Mouse (Mus musculus) adrenal gland, adult 18-20 months (tissue): ENCODE measurements around the gene Sept11. TPM values are rescaled to one million over a fixed set of nuclear protein-coding genes. Genes with fewer than 3 reads are reported as not detected.

ENCODE experiments used
- DNase-seq, 2 experiments: peaks; one replicate each; pipeline ENCODE4 v3.0.0; 2021 to 2022; ENCODE audit warnings: low spot score in 2 of 2
- total RNA-seq, 2 experiments: library from RNA; stranded (reverse); gene quantifications; 1 replicate in 1 of 2; 2 replicates in 1 of 2; pipeline ENCODE4 v1.2.3; 2021

The Sept11 gene
- total RNA-seq, 2 experiments from 2014 or later: 31.9 to 41.2 TPM

DNA sequence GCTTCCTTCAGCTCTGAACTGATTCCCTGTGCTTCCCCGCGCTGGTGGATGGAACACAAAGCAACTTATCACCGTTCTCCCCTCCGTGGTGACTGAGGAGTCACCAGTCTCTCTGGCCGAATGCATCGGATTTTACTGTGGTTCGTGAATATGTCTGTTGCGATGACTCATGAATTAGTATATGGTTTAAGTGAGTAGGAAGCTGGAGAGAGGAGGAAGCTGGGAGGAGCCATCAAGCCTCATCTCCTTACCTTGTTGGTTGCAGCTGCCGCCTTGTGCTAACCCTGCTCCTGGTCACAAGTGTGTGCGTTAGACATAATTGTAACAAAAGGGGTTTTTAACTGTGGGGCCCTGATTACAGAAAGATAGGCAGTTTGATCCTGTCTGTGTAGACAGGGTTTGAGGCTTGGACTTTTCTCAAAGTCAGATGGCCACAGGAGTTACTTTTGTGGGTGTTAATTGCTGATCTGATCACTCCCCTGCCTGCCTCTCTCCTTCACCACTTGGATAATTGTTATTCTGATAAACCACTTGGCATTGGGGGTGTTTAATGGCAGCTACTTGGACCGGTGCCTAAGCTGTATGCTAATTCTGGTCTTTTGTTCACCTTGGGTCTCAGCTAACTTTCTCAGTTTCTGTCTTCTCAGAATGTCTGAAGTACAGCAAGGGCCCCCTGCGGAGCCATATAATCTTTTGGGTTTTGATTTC is 33.1 kb downstream of the Sept11 start:
- no peak for DNase-seq

DNA sequence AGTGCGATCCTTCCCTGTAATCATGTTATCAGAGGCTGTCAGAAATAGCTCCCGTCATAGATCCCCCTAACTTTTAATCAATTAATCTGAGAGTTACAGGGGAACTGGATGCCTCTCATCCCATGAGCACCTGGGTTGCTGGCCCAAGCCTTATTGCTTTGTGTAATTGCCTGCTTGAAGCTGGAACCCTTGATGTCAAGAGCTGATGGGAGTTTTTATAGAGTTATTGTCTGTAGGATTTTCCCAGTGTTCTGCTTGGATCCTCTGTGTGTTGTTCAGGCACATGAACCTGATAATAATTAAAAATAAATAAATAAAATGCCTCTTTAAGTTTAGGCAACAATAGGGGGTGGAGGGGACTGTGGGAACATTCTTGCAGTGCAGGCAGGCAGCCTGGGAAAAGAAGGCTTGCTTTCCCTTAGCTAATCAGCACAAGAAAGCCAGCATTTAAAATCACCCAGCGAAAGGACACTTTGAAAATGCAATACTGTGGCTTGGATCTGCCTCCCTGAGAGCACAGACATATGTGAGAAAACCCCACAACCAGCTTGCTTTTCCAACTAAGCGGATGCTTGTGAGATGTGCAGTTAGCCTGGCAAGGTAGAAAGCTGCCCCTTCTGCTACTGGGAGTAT is 33.8 kb downstream of the Sept11 start:
- no peak for DNase-seq

DNA sequence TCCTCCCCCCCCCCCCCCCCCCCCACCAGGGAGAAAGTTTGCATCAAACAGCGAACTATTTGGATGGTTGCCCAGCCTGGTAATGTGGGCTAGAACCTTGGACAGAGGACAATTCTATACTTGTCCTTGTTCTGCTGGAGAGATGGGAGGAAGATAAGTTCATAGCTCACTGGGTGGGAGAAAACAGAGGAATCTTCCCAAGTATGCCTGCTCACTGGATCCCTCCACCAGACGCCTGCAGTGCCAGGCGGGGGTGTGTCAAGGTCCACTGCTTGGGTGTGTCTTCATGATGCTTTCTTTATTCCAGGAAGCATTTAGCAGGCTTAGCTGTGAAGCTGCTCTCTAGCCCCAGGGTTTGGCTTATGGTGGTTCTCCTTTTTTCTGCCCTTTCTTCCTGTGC is 34.5 kb downstream of the Sept11 start:
- DNase-seq: no peak

DNA sequence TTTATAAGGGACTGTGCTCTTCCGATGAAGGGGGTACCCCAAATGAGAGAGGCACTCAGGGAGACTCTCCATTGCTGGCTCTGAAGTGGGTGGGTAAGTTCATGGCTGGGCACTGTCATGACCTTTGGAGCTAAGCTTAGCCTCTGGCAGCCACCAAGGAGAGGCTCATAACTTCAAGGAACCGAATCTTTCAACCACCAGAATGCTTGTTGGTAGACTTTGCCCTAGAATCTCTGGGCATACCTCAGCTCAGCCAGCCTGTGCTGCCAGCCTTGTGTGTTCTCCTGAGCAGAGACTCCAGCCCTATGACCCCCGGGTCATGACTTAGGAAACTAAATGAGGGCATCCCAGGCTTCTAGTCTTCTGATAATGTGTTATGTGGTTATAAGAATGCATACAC is 35.5 kb downstream of the Sept11 start:
- no peak for DNase-seq

DNA sequence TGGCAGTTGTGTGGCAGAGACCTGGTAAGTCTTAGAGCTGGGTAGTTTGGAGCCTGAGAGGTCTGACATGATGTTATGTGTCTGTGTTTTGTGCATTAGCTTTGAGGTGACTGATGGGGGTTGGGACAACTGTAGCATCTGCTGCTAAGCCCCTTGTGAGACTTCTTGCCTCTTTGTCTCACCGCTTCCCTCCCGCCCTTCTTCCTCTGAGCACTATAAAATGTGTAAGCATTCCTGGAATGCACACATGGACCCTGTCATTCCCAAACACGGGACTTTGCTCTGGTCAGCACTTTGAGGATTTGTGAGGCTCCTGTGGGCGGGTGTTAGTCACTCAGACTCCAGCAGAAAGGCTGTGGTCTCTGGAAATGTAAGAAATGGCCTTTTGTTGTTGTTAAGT is 36.7 kb downstream of the Sept11 start:
- DNase-seq: no peak

DNA sequence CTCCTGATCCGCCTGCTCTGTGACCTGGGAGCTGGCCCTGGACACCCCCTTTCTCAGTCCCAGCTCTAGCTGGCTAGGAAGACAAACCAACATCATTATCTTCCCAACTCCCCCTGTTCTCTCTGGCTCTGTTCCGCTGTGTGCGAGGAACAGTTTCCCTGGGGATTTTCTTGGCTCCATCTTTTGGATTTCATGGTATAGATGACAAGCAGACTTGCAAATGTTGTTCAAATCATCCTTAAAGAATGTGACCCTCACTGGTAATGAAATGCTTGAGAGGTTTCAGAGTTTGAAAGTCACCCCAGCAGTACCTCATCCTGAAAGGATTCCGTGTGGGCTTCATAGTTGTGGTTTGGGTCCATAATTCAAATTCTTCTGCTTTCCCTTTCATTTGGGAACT is 38.2 kb downstream of the Sept11 start:
- DNase-seq: no peak

DNA sequence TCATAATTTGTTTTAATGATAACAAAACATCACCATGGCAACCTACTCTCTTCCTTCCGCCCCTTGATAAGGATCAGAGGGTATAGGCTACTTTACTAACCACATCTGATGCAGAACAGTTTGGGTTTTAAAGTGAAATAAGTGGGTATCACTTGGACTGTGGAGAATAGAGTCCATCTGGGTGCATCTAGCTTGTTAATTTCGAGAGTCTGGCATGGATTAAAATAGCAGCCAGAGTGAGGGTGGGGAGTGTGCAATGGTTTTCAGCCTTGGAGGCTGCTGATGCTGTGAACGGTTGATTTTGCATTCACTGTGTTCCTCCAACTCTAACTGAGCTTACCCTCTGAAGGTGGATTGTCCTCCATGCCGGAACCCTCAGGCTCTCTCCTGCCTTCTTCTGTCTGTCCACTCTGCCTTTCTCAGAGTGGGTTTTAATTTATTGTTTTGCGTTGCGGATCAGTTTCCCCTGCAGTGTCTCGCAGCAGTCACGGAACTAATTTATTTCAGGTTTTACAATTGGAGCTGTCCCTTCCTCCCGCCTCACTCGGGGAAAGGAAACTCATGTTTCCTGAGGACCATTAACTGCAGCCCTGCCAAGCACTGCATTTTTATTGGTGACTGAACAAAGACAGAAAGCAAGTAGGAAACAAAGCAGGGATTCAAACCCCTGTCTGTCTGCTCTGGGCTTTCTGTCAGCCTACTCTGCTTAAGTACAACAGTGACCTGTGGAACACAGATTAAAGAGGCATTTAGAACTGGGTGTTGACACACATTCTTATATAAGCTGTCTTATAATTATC is 40.4 kb downstream of the Sept11 start:
- no peak for DNase-seq

DNA sequence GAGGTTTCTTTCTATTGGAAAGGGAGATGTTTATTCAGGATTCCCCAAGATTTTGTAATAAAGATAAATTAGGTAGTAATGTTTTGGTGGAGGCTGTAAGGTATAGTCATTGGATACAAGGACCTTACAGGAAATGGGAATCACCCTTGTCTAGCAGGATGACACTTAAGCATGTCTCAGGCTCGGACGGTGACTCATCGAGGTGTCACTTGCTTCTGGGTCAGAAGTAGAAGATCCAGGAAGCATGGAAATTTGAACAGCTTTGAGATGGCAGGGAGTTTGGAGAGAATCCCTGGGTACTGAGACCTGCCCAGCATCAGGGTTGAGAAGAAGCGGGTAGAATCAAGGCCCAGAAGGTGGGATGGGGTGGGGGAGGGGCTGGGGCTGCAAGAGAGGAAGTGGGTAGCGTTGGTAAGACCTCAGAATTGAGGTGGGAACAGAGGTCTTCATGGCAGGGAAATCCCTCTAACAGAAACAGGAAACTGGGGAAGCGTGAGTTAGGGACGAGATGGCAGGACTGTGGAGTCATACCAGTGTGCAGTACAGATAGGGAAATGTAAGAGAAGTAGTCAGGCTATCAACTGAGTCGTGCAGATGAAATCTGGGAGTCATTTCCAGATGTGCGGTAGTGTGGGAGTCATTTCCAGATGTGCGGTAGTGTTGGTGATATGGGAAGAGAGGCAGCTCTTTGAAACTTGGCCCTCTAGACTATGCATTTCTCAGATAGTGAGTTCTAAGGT is 42.3 kb downstream of the Sept11 start:
- no peak for DNase-seq

DNA sequence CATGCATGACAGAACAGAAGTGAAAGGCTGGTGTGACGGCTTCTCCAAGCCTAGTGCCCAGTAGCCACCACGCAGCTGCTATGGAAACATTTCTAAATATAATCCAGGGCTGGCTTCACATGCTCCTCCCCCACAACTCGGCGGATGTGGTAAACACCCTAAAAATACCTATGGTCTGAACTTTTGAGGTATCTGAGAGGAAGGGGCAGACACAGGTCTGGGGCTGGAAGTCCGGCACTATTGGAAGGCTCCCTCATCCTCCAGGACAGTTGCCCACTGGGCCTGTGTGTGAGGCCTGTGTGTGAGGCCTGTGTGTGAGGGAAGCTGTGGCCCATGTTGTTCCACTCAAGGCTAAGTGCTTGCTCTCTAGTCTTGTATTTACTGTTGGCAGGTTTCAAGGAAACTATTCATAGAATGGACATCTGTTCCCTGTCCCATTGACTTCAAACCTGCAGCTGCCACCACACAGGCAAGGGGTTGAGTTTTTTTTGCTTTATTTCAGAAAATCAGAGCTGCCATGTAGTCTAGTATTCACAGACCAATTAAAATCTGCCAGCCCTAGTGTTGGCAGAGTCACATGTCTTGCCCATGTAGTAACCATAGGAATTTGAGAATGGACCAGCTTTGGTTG is 43.8 kb downstream of the Sept11 start:
- no peak for DNase-seq

DNA sequence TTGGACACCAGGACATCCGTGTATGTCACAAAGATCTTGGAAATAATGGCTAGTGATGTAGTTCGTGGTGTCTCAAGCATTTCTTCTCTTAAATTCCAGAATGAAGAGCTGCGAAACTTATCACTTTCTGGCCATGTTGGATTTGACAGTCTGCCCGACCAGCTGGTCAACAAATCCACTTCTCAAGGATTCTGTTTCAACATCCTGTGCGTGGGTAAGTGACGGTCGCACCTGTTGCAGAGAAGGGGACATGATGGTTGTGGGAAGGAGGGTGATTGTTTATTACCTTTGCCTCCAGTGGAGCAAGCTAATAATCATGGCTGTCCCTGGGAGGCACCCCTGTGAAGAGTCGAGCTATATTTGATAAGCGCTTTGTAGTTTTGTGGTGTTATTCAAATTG is 46.1 kb downstream of the Sept11 start:
- DNase-seq: no peak

DNA sequence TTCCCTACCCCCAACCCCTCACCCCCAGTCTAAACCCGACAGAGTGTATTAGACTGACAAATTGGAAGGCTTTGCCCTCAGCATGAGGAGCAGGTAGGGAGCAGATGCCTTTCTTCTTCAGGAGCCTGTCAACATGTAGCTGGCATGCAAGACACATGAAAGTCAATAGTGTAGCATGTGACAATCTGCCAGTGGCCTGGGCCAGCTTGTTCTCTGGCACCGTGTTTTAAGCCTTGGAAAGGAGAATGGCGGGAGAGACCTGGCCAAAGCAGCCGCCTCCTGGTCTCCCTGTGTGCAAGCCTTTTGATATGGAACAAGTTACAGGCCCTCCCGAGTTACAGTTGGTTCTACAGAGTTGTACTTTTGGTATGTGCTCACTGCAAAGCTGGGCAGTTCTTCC is 47.5 kb downstream of the Sept11 start:
- no peak for DNase-seq

DNA sequence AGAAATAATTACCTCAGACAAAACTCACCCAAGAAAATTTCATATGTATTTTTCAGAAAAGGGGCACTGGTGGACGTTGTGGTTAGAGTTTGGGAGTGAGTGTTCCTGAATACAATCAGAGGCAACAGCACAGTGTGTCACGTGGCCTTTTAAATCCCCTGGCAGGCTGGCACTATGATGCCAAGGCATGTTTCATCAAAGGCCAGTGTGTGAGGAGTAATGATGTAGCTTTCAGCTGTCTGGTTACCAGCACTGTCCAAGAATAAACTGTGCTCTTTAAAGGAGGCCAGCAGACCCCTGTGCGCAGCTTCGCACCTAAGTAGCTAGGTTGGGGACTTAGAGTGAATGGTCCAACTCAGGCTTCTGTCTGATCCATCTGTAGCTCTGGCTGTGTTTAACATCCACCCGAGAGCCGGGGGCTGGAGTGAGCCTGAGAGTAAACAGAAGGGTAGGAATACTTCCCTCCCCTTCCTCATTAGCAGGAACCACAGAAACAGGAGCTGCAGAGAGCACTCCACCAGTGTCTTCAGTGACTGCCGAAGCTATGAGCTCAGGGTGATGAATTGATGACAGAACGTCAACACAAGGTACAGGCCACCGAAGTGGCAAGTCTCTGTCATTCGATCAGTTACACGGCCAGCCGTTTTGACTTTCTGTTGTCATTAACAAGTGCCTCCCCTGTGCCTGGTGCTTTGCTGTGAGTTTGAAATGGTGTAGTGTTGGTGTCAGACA is 50.3 kb downstream of the Sept11 start:
- no peak for DNase-seq

DNA sequence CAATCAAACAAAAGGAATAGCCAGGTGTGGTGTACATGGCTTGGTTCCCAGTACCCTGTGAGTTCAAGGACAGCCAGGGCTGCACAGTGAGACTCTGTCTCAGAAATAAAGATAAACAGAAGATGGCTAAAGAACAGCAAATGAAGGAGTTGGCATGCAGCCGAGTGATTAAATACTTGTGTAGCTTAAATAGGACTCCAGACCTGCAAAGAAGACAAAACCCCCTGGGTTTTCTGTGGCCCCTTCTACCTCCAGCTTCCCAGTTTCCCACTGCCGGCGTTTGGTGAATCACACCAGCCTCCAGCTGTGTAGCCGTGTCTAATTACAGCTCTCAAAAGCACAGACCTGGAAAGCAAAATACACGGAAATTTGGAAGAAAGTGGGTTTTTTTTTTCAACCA is 51.6 kb downstream of the Sept11 start:
- DNase-seq: peak in 1 of 2 experiments; percentile 40

DNA sequence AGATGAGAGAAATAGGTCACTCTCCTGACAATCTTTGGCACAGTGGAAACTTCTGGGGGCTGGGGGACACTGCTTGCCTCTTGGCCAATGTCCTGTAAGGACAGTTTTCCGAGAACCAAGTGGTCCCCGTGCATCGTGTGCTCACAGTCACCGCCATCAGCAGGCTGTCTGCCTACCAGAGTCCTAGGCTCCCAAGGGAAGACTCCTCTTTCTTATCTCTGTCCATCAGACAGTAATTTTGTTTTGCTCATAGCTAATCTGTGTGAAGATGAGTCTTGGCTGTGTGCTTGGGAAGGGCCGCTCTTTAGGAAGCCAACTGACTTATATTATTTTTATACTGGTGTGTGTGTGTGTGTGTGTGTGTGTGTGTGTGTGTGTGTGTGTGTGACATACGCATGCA is 52.3 kb downstream of the Sept11 start:
- DNase-seq: no peak

DNA sequence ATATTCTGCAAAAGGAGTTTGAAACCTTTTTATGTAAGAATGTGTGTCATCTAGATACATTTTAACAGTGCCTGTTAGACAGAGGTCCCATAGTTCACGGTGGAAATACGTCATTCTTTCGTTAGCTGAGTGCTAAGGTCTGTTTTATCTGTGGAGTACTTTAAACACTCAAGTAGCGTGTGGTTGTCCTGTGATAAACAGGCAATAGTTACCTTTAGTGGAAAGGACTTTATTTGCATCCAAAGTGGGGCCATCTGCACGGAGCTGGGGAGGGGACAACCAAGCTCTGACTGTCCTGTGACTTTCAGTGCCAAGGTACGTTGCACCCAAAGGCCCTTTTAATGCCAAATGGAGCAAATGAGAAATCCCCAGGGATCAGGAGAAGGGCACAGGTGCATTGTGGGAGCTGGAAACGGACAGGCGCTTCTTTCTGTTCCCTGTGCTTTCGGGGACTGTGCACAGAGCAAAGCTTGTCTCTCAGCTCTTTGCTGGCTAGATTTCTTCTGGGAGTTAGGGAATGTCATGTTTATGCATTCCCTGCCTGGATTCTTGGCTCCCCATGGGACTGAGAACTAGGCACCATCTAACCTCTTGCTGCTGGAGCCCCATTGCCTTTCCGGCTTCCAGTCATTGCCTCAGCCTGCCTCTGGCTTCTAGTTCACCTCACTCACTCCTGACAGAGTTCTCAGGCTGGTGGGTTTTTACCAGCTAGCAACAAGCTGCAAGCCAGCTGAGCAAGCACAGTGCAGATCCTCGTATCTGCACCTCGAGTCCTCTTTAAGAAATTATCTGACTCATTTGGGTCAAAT is 56.9 kb downstream of the Sept11 start:
- no peak for DNase-seq

DNA sequence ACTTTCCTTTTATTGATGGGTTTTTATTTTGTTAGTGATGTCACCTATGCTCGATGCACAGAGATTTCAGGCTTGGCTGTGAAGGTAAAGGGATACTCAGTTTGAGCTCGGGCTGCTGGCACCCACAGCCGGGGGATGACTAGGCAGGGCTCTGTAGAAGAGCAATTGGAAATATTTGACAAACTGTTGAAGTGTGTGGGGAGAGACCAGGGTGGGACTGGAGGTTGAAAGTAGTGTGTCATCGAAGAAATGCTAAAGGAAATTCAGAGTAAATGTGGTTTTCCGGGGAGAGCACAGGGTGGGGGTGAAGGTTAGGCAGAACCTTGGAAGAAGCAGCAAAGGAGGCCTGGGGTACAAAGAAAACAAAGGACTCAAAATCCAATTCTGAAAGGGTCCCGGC is 58.7 kb downstream of the Sept11 start:
- no peak for DNase-seq

DNA sequence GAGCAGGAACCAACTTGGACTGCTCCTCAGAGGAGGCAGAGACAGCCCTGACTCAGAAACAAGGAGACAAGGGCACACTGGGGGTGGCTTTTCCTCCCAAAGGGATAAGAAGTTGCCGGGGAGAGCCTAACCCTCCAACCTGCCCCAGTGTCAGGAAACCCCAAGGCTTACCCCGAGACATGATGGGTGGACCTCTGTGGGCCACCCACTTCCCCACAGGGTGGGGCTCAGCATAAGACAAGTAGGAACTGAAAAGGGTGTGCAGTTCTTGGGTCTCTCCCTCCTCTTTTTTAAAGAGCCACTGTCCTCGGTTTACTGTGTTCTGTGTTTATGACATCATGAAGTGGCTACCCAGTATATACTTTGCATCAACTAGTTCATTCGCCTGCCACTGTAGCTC is 59.2 kb downstream of the Sept11 start:
- DNase-seq: no peak

DNA sequence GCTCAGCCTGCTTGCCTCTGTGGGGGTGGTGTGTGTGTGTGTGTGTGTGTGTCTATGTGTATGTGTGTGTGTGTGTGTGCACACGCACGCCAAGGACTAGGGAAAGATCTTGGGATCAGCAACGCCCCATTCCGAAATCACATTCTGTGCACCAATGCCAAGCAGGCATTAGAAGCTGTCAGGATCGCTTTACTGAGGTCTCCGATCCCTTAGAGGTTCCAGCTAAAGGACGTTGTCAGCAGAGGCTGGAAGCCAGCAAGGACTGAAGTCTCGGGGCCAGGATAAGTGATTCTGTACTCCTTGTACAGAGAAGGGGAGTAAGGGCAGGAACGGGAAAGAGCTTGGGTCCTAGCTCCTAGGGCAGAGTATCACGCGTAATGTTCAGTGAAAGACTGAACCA is 61.2 kb downstream of the Sept11 start:
- DNase-seq: no peak

DNA sequence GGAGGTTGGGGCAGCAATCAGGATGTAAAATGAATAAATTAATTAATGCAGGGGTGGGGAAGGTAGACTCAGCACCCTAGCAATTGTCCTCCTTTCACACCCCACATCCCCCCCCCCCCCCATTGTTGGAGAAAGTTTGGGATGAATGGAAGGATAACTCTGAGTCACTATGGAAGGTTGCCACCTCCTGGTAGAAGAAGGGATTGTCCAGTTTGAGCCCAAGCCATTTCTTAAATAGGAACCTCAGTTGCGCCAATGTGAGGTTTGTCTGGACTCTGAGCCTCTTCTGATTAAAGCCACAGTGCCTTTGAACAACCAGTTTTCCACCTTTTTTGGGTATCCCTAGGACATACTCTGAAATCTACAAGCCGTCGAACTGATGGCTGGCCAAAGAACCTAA is 70.3 kb downstream of the Sept11 start:
- peak; percentile 46 to 50 for DNase-seq
